Mouse (Mus musculus) lung, adult 2 months (tissue): ENCODE results near the gene Armcx5.

Experiments
- CTCF ChIP-seq: fragments of 200-500 bp; IDR thresholded peaks from 2 replicates; pipeline ENCODE4 v1.5.1; 2011; ENCODE audit warnings: mild to moderate bottlenecking, low read length, control low read depth; ENCODE audit not compliant: insufficient read depth
- POLR2A ChIP-seq: fragments of 200-500 bp; IDR thresholded peaks from 2 replicates; pipeline ENCODE4 v1.6.1; 2011; ENCODE audit warnings: low read depth, mild to moderate bottlenecking, control low read depth, low read length, borderline replicate concordance; ENCODE audit errors: extremely low read depth

GRCm38 (mm10) chrX:135738730-135739520 lies 3.6 kb upstream of the Armcx5 start:
- no peak for TF ChIP-seq POLR2A
- TF ChIP-seq CTCF = no peak
